ENCODE assay signal across 16 mouse cellular contexts in genomic region chr9:64553441-64553840, GRCm38 (mm10).
"Had no signal": no experiment of that assay in that cellular context is flagged by ENCODE, and none has a peak within 500 bp of the region (broad histone marks: within the 10 kb centered on the region; RNA-seq: fewer than 3 reads in every experiment).

No protein-coding gene starts in this region.

- ATAC-seq: lung, postnatal 0 days; midbrain, embryonic 16.5 days had no signal

- DNase-seq: lung, adult 2 months; lung, postnatal 14 days; lung, postnatal 36 days; midbrain, embryonic 14.5 days; right cerebral cortex, postnatal 14 days; thymus, adult 2 months; thymus, postnatal 25 days; thymus, postnatal 4 days had no signal

- H3K36me3 ChIP-seq: lung, embryonic 15.5 days; neural tube, embryonic 12.5 days; stomach, embryonic 15.5 days had no signal

- H3K4me2 ChIP-seq: lung, embryonic 15.5 days; neural tube, embryonic 12.5 days; stomach, embryonic 15.5 days had no signal

- H3K4me3 ChIP-seq: lung, embryonic 15.5 days; megakaryocyte, embryonic 14.5 days; neural tube, embryonic 12.5 days; stomach, embryonic 15.5 days had no signal

- H3K27me3 ChIP-seq: lung, embryonic 15.5 days; neural tube, embryonic 12.5 days; stomach, embryonic 15.5 days had no signal

- H3K4me1 ChIP-seq: lung, embryonic 15.5 days; megakaryocyte, embryonic 14.5 days; stomach, embryonic 15.5 days had no signal

- H3K27ac ChIP-seq: lung, embryonic 15.5 days; macrophage; neural tube, embryonic 12.5 days; stomach, embryonic 15.5 days; stomach, postnatal 0 days had no signal

- H3K9ac ChIP-seq: lung, embryonic 15.5 days; neural tube, embryonic 12.5 days; stomach, embryonic 15.5 days had no signal

- H3K9me3 ChIP-seq: lung, embryonic 15.5 days; megakaryocyte, embryonic 14.5 days; neural tube, embryonic 12.5 days; stomach, embryonic 15.5 days had no signal
